Mouse (Mus musculus): ENCODE data around the gene Cox10. TPM values are rescaled to one million over a fixed set of nuclear protein-coding genes. Genes with fewer than 3 reads are reported as not detected.

The Cox10 gene
- total RNA-seq, 2 experiments from 2014 or later, result 33.2 to 38.5 TPM

GRCm38 (mm10) chr11:64051195-64051968, 27.9 kb downstream of the Cox10 start:
- ATAC-seq (replicated peaks; ENCODE audit: low FRiP score, low TSS enrichment, poor library complexity, severe bottlenecking), result no peak

GRCm38 (mm10) chr11:64047432-64047831, 31.8 kb downstream of the Cox10 start:
- ATAC-seq (replicated peaks; ENCODE audit: low FRiP score, low TSS enrichment, poor library complexity, severe bottlenecking), result no peak

- ATAC-seq (replicated peaks; ENCODE audit: low FRiP score, low TSS enrichment, poor library complexity, severe bottlenecking), result no peak
Observed at GRCm38 (mm10) chr11:64045041-64045440, 34.2 kb downstream of the Cox10 start.

GRCm38 (mm10) chr11:64044024-64044423, 35.2 kb downstream of the Cox10 start:
- ATAC-seq (replicated peaks; ENCODE audit: low FRiP score, low TSS enrichment, poor library complexity, severe bottlenecking), result no peak

GRCm38 (mm10) chr11:64041281-64041680, 38.0 kb downstream of the Cox10 start:
- ATAC-seq (replicated peaks; ENCODE audit: low FRiP score, low TSS enrichment, poor library complexity, severe bottlenecking), result no peak

DNA sequence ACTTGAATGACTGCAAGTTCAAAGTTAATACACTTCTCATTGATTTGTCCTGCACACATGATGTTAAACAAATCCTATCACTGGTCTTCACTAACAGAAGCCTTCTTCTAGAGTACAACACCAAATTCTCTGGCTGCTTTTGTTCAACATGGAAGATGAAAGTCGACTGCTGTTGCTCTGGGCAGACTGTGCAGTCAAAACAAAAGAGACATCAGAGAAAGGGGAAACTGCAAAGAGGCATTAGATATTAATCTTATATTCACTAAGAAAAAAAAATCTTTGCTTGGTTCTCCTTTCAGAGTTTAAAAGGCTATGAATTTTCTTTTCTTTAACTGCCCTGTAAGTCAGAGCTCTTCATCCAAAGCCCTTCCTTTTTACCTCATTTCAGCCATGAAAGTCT, 39.7 kb downstream of the Cox10 start:
- ATAC-seq (replicated peaks; ENCODE audit: low FRiP score, low TSS enrichment, poor library complexity, severe bottlenecking), result no peak

DNA sequence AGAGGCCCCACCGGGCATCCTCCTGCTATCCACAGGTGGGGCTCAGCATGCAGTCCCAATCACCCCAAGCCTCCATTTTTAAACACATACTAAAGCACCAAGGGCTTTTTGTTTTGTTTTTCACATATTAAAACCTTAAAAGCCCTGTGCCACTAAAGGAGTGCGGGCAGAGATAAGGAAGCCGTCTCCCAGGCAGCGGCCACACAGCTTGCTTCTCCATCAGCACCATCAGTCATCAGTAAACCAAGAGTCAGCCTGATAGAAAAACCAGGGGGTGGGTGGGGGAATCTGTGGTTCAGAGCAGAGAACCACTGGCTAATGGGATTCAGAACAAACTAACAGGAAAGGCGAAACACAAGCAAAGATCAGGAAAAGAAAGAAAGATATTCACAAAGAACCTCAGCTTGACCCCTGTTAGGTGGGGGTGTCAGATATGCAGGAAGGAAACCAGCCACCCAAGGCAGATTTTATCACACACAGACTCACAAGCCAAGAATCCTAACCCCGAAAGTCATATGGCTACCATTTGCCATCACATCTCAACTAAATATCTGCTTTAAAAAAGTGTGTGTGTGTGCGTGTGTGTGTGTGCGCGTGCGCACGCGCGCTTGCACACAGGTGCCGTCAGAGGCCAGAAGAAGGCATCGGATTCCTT, 41.7 kb downstream of the Cox10 start:
- ATAC-seq (replicated peaks; ENCODE audit: low FRiP score, low TSS enrichment, poor library complexity, severe bottlenecking), result peak; percentile 85

DNA sequence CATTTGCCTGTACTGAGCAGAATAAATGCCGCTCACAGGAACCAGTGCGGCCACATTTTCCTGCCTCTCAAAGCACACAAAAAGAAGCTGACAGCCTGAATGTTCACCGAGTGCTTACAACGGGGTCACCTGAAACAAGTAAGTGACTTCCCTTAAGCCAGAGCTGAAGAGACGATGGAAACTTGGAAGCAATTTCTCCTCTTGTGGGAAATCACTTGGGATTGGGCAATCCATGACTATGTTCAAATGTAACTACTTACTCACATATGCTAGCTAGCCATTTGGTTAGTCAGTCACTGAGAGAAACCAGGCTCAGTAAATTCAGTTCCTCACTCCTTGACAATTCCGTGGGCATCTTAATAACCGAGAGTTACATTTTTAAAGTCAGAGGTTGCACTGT, 43.0 kb downstream of the Cox10 start:
- no peak for ATAC-seq (replicated peaks; ENCODE audit: low FRiP score, low TSS enrichment, poor library complexity, severe bottlenecking)

DNA sequence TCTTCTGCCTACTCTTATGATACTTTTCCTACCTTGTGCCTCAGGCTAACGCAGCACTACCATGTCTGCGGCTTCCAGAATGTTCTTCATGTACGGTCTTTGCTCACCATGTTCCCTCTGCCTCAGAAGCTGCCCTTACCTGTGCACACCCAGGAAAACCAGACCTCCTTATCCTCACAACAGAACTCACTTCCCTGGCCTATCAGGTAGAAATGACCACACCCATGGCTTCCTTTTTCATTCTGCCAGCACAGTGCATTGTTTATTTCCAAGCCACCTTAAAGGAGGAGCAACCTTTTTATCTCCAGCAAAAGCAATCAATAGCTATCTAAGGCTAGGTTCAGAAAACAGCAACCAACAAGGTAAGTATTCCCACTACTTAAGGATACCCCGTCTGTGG, 43.6 kb downstream of the Cox10 start:
- no peak for ATAC-seq (replicated peaks; ENCODE audit: low FRiP score, low TSS enrichment, poor library complexity, severe bottlenecking)

GRCm38 (mm10) chr11:64034686-64035085, 44.6 kb downstream of the Cox10 start:
- no peak for ATAC-seq (replicated peaks; ENCODE audit: low FRiP score, low TSS enrichment, poor library complexity, severe bottlenecking)

GRCm38 (mm10) chr11:64027423-64027822, 51.8 kb downstream of the Cox10 start:
- ATAC-seq (replicated peaks; ENCODE audit: low FRiP score, low TSS enrichment, poor library complexity, severe bottlenecking), result no peak

- ATAC-seq (replicated peaks; ENCODE audit: low FRiP score, low TSS enrichment, poor library complexity, severe bottlenecking), result no peak
Observed at GRCm38 (mm10) chr11:64025843-64026242, 53.4 kb downstream of the Cox10 start.

- ATAC-seq (replicated peaks; ENCODE audit: low FRiP score, low TSS enrichment, poor library complexity, severe bottlenecking), result no peak
Observed at GRCm38 (mm10) chr11:64024575-64024974, 54.7 kb downstream of the Cox10 start.

GRCm38 (mm10) chr11:64023380-64023981, 55.8 kb downstream of the Cox10 start:
- no peak for ATAC-seq (replicated peaks; ENCODE audit: low FRiP score, low TSS enrichment, poor library complexity, severe bottlenecking)

GRCm38 (mm10) chr11:64022403-64023047, 56.7 kb downstream of the Cox10 start:
- no peak for ATAC-seq (replicated peaks; ENCODE audit: low FRiP score, low TSS enrichment, poor library complexity, severe bottlenecking)

DNA sequence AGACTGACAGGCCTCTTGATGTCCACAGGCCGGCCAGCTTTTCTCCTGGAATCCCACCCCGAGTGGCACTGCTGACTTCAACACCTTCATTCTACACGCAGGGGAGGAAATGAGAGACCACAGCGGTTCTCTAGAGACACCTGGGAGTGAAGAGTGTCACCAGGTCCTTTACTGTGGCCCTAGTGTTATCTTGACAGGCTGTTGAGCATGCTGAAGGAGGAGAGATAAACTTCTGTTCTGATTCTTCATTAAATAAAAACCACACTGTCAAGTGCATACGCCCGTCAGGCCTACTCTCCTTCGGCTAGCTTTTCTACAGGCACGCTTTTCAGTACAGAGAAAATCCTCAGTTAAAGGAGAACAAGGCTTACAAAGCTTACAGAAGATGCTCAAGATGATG, 60.0 kb downstream of the Cox10 start:
- peak; percentile 84 for ATAC-seq (replicated peaks; ENCODE audit: low FRiP score, low TSS enrichment, poor library complexity, severe bottlenecking)

- no peak for ATAC-seq (replicated peaks; ENCODE audit: low FRiP score, low TSS enrichment, poor library complexity, severe bottlenecking)
Observed at GRCm38 (mm10) chr11:64018165-64018564, 61.1 kb downstream of the Cox10 start.

GRCm38 (mm10) chr11:64015309-64015708, 64.0 kb downstream of the Cox10 start:
- ATAC-seq (replicated peaks; ENCODE audit: low FRiP score, low TSS enrichment, poor library complexity, severe bottlenecking), result no peak

DNA sequence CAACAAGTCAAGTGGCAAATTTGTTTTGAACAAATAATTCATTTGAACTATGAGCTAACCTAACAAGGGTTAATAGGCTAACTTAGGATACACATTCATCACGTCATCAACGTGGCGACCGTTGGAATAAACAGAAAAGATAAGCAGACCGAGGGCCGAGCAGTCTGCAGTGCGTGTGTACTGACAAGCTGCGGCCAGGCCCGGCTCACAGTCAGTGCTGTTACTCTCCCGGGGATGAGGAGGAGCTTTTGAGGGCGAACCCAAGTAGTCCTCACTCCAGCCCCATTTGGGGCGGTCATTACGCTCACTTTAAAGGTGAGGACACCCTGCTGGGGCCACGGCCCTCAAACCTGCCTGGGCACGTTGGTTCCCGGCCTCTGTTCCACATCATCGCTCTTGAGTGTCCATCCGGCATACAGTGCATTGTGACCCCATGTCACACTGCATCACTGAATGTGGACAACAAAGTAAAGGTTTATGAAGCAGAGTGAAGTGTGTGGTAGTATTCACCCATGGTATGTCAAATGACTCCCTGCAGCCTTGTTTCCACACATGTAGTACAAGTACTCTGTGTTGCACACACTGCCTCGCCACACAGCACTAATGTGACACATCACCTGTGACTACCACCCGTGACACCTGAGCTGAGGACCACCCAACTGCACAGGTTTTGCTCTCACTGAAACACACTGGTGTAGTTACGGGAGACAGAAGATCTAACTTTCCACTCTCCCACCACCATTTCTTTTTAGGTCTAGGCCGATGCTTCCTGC, 68.4 kb downstream of the Cox10 start:
- peak; percentile 98 for ATAC-seq (replicated peaks; ENCODE audit: low FRiP score, low TSS enrichment, poor library complexity, severe bottlenecking)

Data from megakaryocyte-erythroid progenitor cell, adult 5-6 weeks (primary cell).